Mouse (Mus musculus): ENCODE measurements at regions not wholly inside any gene's neighbourhood (a gene's known extent, or its start where the extent isn't known, plus 50 kb on each side); places are given as distances from the start of the nearest gene placed in this dataset.

DNA sequence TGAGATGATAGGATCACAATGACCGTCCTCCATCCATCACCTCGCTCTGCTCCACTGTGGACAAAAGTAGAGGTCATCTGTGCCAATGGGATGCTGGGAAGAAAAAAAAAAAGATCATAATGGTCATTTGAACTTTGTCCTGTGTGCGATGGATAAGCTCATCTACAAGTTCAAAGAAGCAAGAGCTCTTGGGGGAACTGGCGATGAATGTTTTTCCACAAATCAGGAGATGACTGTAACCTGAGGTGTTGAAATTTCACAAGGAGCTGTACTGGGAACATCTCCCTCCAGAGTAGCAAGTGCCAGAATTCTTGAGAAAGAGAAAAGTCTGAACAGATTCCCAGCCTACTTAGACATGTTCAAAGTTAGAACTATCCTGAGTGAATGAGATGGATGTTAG lies 287.0 kb downstream of the Tns3 start:
- DNase-seq = no peak

- DNase-seq = no peak
Observed at GRCm38 (mm10) chr11:8365545-8365944, 298.8 kb downstream of the Tns3 start.

DNA sequence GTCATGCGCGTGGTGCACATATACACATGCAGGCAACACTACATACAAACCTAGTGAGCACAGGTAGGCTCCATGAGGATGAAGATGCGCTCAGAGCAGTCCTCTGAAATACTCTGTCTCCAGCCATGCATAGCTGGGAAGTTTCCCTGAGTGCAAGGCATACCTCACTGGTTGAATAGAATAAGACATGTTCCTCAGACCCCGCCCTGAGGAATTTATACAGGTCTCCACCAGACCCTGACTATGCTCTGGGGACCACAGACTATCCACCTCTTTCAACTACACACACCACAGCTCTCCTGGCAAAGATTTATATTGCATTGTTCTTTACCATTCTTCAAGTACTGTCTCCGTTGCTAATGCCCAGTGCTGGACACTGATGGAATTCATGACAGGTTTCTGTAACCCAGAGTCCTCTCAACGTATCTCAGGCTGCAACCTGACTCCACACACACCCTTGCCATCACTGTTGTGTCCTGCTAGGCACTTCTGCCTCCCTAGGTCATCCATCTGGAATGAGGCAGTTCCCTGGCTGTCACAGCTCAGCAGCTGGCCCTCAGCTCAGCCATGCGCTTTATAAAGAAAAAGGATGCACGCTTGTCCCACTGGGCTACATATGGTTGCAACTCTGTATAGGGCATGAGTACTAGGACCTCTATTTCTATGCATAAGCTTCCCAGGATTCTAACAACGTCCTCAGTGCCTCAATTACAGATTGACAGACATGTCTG lies 299.5 kb downstream of the Tns3 start:
- DNase-seq = no peak

- DNase-seq = no peak
Observed at GRCm38 (mm10) chr11:8344938-8345337, 319.4 kb downstream of the Tns3 start.

GRCm38 (mm10) chr11:8302347-8303188 lies 361.8 kb downstream of the Tns3 start:
- peak; percentile 59 for DNase-seq

- no peak for DNase-seq
Observed at GRCm38 (mm10) chr11:8297462-8297861, 366.9 kb downstream of the Tns3 start.

DNA sequence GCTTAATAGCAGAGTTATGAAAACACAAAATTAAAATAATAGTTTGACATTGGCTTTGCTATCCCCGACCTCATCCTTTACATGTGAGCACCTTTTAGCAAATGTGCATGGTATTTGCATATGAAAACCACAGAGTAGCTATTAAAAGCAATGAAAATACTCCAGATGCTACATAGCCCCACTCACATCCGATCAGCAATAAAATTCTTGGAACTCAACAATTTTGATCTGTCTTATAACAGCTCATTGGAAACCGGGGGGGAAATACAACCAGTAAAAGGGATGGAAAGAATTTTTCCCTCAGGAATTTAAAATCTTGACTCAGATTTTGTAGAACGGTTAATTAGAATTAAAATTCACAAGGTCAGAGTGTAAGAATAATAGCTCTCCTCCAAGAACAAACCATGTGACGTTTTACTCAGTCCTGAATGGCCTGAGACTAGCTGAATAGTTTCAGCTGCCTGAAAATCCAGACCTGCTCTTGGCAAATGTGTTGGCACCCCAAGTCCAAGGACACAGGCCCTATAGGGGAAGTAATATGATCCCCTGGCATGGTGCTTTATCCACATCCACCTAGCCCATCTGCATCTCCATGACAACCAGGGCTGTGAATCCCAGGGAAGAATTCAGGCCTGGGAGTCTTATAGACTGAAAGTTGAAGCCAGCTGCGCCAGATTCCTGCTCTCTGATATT lies 370.9 kb downstream of the Tns3 start:
- no peak for DNase-seq

- no peak for DNase-seq
Observed at GRCm38 (mm10) chr11:8285271-8285670, 379.1 kb downstream of the Tns3 start.

DNA sequence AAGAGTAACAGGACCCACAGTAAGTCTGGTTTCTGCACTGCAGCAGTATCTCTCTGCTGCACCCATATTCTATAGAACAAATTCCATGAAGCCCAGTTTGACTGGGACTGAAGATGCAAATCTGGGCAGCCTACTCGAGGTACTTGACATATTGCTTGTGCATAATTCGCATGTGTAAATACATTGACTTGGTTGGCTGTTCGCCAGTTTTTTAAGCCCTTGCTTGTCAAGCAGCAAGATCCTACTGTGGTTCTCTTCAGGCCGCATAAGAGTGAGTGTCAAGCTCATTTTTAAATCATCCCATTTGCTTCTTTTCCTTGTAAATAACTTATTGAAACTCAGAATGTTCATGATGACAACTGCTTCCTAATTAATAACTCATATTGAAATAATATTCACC lies 389.1 kb downstream of the Tns3 start:
- no peak for DNase-seq

GRCm38 (mm10) chr11:8269171-8269570 lies 395.2 kb downstream of the Tns3 start:
- DNase-seq = no peak

DNA sequence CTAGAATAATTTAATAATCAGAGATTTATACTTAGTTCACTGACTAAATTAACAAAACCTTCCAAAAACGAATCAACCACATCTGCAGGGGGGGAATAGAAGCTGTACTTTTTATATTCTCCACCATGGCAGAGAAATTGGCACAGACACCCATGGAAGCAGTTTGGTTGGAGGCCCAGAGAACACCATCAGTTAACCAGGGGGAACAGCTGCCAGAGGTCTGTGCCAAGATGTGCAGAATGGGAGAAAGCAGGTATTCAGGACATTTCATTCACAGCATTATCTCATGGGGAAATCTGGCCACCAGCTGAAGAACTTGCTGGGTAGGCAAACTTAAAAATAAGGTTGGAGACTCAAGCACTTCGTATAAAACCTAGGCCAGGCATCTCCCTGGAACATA lies 410.3 kb downstream of the Tns3 start:
- peak; percentile 18 for DNase-seq

DNA sequence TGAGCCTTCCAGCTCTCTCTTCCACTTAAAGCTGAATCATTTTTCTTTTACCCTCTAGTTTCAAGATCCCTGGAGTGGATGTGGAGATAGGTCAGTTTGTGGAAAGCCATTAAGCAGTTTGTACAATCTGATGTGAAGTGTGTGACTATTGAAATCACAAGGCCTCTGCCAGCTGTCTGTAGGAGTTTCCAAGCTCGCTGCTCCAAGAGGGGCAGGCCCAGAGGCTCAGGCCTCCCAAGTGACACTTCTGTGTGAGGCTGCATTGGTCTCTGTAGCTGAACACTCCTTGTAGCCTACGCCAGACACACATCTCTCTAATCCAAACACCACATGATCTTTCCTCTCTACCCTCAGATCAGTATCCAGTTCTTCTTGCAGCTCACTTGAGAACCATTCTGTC lies 413.0 kb downstream of the Tns3 start:
- no peak for DNase-seq

DNA sequence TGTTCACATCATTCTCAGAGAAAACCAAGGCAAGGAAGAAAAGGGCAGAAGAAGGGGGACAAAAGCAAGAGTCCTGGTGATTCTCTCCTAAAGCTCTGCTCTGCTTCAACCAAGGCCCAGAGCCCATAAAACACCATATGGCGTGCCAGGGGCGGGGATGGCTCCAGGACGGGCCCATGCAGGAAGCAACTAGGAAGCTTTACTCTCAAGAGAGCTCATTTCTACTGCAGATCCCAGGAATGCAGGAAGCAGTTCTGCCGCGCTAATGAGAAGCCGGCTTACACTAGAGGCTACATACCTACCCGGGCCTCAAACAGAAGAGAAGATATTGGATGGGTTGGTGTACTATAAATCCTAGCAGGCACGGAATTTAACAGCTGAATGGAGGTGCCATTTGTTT lies 414.9 kb downstream of the Tns3 start:
- no peak for DNase-seq

- DNase-seq = no peak
Observed at GRCm38 (mm10) chr11:8247535-8247934, 416.8 kb downstream of the Tns3 start.

DNA sequence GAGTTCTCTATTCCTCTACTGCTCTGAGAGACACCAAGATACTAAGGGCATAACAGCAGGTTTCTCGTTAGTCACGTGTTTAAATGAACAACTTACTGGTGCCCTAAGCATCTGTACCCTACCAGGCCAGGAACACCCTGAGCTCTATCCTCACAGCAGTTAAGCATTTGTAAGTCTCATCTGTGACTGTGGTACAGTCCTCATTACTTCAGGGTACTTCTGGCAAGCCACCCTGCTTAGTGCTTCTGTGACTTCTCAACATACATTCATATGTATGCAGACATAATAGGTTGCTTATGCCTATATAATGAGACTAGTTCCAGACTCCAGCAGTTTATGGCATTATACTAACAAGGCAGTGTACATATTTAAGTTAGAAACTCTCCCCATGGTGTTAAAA lies 417.3 kb downstream of the Tns3 start:
- no peak for DNase-seq

DNA sequence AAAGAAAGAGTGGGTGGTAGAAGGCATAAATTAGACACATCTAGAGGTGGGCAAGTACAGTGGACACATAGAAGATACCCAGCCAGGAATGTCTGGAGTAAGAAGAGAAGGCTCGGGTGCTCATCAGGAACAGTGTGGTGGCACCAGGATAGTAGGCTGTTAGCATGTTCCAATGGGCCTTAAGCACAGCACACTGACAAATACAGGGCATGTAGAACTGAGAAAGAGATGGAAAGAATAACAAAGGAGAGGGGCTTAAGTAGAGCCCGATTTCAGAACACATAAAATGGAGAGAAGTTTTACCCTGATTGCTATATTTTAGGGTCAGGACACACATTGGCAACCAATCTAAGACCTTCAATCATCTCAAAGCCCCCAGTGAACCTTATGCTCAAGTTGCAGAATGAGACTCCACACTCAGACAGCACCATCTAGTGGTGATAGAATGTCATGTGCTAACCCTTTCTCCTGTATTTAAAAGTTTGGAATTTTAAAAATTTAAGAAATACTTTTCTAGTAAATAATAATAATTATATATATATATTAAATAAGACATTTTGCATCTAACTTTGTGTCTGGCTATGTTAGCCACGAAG lies 418.8 kb downstream of the Tns3 start:
- DNase-seq = no peak

GRCm38 (mm10) chr11:8238498-8238897 lies 425.8 kb downstream of the Tns3 start:
- no peak for DNase-seq

DNA sequence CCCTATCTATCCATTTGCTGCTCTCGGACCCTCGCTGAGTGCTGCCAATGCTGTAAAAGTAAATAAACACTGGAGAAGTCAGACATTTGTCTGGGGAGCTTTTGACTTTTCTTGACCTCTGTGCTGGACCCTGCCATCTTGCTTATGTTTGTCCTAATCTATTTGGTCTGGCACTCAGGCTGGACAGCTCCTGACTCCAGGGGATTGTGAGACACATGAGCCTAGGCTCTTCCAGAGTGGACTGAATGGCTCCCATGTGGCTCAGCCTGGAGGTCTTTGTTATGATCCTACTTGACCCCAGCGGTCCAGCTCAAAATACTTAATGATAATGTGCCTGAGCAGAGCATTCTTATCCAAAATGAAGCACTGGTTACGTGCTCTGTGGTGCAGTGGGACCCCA lies 426.8 kb downstream of the Tns3 start:
- no peak for DNase-seq

- DNase-seq = no peak
Observed at GRCm38 (mm10) chr11:8236056-8236455, 428.3 kb downstream of the Tns3 start.

DNA sequence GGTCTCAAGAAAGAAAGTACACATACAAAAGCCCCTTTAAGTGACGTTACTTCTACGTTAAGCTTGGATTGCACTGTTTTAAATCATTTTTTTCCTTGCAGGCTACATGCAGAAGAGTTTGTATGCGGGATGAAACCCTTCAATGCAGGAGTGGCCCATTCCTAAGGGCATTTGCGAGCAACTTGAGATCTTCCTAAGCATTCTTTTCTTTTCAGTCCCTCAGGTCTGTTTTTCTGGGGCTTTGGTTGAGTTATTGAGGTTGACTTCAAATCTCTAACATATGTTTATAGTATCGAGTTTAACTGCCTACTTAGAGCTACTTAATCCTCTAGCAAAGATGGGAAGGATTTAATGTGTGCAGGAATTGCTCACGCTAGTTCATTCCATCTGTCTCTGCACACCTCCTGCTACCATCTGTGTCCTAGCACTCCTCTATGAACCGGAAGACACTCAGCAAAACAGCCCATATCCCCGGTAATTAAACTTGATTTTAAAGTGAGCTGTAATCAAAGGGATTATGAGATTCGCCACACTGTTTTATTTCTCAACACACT lies 431.6 kb downstream of the Tns3 start:
- no peak for DNase-seq

DNA sequence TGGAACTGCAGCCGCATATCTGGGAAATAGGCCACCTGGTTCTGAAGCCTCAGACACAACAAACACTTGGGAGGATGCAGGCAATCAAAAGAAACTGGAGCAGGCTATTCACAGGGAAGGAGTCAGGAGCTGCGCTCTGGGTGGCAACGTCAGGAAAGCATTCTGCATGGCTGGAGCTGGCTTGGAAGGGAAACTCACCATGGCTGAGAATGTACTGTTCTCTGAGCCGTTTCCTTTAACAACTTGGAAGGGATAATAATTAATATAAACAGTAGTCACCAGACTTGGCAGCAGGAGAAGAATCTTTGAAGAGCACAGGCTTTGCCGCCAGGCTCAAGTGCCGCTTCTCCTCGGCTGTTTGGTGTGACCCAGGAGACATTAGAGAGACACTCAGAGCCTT lies 434.5 kb downstream of the Tns3 start:
- no peak for DNase-seq

DNA sequence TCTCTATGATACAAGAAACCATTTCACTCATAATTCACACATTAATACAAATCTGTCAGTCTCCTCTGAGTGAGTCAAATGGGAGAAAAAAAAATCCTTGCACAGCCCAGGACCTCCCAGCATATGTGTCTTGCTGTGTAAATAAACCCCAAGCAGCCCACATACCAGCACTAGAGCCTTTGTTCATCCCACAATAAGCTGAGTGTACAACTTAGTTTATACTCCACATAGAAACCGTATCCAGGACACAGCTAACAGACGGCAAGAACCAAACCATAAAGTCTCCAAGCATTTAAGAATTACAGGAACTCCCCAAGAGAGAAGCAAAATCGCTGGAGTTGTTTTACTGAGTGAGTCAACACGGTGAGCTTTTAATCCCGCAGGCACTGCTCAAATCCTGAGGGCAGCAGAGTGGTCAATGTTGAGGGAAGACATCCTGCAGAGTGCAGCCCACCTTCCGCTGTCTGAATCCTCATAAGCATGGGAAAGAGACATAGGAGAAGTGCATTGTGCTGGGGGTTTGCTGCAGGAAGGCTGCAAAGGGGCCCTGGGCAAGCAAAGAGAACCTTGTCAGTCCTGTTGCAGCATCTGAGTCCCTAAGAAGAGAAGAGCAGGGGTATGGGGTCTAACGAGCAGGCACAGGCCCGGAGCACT lies 436.4 kb downstream of the Tns3 start:
- DNase-seq = no peak

GRCm38 (mm10) chr11:8224366-8224765 lies 440.0 kb downstream of the Tns3 start:
- DNase-seq = no peak

Data from right cerebral cortex, postnatal 4 days (tissue).